Mouse (Mus musculus) megakaryocyte progenitor cell, adult 5-6 weeks (primary cell): ENCODE measurements around the gene Vps13c. TPM values are rescaled to one million over a fixed set of nuclear protein-coding genes. Genes with fewer than 3 reads are reported as not detected.

ENCODE experiments used
- ATAC-seq: replicated peaks from 2 replicates; pipeline ENCODE4 v1.8.0; 2016; ENCODE audit warnings: mild to moderate bottlenecking, moderate TSS enrichment, inconsistent platforms; ENCODE audit not compliant: poor library complexity
- total RNA-seq, 2 experiments: library from RNA; stranded (forward) in 1 of 2; stranded (reverse) in 1 of 2; fragments of 157-497, 149-512 nt in 1 of 2; fragments of 200-1000 nt in 1 of 2; gene quantifications; 2 replicates each; pipeline versions ENCODE4 v1.2.3 to v1.2.4; 2015 to 2017

The Vps13c gene
- total RNA-seq, 2 experiments from 2014 or later, result 44.8 to 46.1 TPM

GRCm38 (mm10) chr9:67875337-67875736, 35.1 kb downstream of the Vps13c start:
- peak; percentile 62 for ATAC-seq

GRCm38 (mm10) chr9:67877081-67877718, 37.0 kb downstream of the Vps13c start:
- peak; percentile 76 for ATAC-seq

GRCm38 (mm10) chr9:67878197-67878769, 38.1 kb downstream of the Vps13c start:
- peak; percentile 56 for ATAC-seq

- ATAC-seq, result no peak
Observed at GRCm38 (mm10) chr9:67883349-67883984, 43.3 kb downstream of the Vps13c start.

GRCm38 (mm10) chr9:67884095-67884494, 43.9 kb downstream of the Vps13c start:
- ATAC-seq, result no peak

- no peak for ATAC-seq
Observed at GRCm38 (mm10) chr9:67886981-67887720, 47.0 kb downstream of the Vps13c start.

GRCm38 (mm10) chr9:67893474-67893873, 53.3 kb downstream of the Vps13c start:
- no peak for ATAC-seq

GRCm38 (mm10) chr9:67896646-67897295, 56.6 kb downstream of the Vps13c start:
- no peak for ATAC-seq

GRCm38 (mm10) chr9:67900398-67900797, 60.2 kb downstream of the Vps13c start:
- ATAC-seq, result no peak

GRCm38 (mm10) chr9:67904355-67904754, 64.2 kb downstream of the Vps13c start:
- no peak for ATAC-seq

- no peak for ATAC-seq
Observed at GRCm38 (mm10) chr9:67905541-67905940, 65.3 kb downstream of the Vps13c start.

- ATAC-seq, result no peak
Observed at GRCm38 (mm10) chr9:67914681-67915080, 74.5 kb downstream of the Vps13c start.

GRCm38 (mm10) chr9:67922350-67922749, 82.2 kb downstream of the Vps13c start:
- ATAC-seq, result no peak

- no peak for ATAC-seq
Observed at GRCm38 (mm10) chr9:67930629-67931028, 90.4 kb downstream of the Vps13c start.

- ATAC-seq, result no peak
Observed at GRCm38 (mm10) chr9:67937286-67937685, 97.1 kb downstream of the Vps13c start.

- ATAC-seq, result no peak
Observed at GRCm38 (mm10) chr9:67955466-67956010, 115.3 kb downstream of the Vps13c start.

- ATAC-seq, result no peak
Observed at GRCm38 (mm10) chr9:67961953-67962352, 121.8 kb downstream of the Vps13c start.

GRCm38 (mm10) chr9:67965889-67966288, 125.7 kb downstream of the Vps13c start:
- no peak for ATAC-seq

GRCm38 (mm10) chr9:67967011-67967410, 126.8 kb downstream of the Vps13c start:
- ATAC-seq, result no peak

- peak; percentile 71; the same call in 1 of the 2 replicates for ATAC-seq
Observed at GRCm38 (mm10) chr9:67973451-67973850, 133.3 kb downstream of the Vps13c start.

GRCm38 (mm10) chr9:67975491-67975890, 135.3 kb downstream of the Vps13c start:
- ATAC-seq, result no peak
